Mouse (Mus musculus) left cerebral cortex, adult 11 months (tissue): Measurements from ENCODE around the gene Mmp24.
A peak's percentile ranks its signal among the peaks of the same experiment; 100 is the strongest.

ENCODE experiments used
- DNase-seq: peaks from one replicate; pipeline ENCODE4 v3.0.0; 2022; ENCODE audit warnings: low spot score

Gene Mmp24

DNA sequence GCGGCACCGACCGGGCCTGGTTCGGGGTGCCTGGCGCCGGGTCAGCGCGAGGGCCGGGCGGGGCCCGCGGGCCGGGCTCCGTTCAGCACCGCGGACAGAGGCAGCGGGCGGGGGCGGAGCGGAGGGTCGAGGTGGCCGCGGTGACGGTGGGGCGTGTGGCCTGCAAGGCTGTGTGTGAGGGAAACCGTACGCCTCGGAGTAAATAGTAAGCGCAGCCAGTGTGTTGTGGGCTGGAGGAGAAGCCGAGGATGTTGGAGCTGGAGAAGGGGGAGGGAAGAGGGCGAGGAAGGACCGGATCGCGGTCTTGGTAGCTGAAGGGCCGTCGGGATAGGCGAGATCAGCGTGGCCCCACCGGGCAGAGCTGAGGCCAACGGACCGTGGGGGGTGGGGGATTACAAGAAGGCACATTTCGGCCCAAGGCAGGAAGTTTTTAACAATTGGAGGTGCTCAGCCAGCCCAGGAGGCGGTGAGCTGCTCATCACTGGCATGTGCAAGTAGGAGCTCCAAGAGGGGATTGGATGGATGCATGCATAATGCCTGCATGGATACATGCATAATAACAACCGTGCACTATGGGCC, 632 bp downstream of the Mmp24 start:
- no peak for DNase-seq

DNA sequence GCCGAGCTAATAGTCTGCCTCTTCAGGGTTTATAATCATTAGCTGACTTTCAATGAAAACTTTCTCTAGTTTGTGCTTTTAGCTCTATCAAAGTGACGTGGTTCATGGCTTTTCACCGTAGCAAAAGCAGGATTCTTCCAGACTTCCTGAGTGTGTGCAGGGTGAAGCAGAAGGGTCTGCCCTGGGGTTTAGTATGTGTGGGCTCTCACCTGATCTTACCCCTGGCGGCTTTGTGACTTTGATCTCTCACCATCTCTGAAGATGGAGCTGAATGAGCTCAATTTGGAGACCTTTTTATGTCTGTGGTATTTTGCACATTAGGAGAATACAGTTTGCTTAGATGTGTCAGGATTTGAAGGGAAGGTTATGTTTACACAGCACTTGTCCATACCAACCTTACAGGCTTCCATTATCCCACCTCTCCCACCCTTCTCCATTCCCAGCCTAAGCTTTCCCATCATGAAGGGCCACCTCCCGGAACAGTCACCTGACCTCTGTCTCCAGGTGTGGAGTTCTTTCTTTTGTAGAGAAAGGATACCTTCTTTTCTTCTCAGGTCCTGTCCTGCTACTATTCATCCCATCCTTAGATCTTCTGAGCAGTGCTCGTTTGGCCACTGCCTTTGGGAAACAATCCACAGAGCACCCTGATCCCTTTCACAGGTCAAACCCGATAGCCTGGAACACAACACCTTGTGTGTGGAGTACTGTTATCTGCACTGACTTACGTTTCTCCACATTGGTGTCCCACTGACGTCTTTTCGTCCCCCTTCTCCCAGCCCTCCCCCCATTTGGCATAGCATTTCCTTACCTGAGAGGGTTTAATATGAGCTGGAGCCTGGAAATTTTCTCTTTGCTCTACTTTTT, 1.9 kb downstream of the Mmp24 start:
- no peak for DNase-seq

DNA sequence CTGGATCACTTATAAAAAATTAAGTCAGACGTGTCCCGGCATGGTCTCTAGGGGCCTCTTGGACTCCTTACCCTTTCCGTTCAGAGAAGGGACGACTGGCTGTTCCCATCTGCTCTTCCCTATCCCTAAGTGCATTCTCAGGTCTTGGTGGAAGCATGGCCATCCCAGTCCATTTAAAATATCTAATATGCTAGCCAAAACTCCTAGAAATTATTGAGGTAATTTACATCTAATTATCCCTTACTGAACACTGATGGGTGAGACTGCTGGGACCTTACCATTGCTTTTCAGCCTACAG, 2.5 kb downstream of the Mmp24 start:
- no peak for DNase-seq

DNA sequence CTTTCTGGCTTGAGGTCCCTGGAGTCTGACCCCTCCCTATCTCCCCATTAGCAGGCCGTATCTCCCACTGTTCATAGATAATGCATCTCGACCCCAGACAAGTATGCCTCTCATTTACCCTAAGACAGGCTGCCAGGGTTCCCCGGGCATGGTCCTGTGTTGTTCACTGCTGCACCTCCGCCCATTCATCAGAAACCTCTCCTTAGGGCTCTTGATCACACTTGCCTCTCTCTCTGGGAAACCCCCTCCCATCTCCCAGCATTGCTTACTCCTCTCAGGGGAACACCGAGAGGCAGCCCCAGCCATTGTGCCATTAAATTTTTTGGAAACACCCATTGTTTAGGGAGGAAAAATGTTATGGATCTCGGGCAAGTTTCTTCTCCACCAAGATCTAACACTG, 2.9 kb downstream of the Mmp24 start:
- DNase-seq: no peak

DNA sequence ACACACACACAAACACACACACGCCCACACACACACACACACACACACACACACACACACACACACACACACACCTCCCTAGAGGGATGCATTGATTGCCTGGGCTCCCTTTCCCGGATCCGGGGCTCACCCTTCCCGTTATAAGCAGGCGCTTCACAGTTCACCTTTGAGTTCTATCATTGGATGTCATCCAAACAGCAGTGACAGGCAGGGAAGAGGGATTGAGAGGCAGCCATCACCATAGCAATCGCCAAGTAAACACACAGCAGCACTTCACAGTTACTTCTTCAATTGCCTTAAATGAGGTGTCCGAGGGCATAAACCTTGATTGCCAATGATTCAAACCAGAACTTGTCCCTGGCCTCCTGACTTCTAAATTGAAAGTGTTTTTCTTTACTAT, 3.9 kb downstream of the Mmp24 start:
- no peak for DNase-seq

DNA sequence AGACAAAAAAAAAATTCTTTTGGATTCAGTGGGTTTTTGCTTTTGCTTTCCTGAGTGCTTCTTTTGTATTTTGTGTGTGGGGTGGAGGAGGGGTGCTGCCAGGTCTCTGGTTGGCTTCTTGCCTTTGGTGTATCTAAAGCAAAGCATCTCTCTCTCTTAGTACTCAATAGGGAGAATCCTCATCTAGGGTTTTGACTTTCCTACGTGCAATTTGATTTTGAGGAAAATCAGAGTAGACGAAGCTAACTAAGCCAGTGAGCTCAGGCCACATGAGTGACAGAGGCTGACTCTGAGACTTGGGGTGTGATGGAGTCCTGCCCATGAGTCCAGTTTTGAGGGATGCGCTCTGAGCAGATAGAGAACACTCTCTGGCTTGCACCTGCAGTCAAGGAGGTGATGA, 4.4 kb downstream of the Mmp24 start:
- DNase-seq: no peak

DNA sequence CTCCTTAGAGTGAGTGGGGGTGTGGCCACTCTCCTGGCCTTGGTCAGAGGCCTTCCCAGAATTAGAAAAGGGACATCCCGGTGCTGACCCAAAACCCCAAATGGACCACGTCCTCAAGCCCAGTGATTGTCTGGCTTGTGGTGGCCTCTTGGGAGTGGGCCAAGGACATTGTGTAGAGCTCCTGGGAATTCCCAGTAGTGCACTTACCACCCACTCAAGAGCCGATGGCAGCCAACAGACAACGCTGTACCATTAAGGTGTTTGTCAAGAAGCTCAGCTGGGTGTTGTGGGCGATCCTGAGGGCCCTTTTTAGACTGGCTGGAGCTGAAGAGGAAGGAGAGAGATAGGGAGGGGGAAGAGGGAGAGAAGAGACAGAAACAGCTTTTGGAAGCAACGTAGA, 9.4 kb downstream of the Mmp24 start:
- DNase-seq: no peak

DNA sequence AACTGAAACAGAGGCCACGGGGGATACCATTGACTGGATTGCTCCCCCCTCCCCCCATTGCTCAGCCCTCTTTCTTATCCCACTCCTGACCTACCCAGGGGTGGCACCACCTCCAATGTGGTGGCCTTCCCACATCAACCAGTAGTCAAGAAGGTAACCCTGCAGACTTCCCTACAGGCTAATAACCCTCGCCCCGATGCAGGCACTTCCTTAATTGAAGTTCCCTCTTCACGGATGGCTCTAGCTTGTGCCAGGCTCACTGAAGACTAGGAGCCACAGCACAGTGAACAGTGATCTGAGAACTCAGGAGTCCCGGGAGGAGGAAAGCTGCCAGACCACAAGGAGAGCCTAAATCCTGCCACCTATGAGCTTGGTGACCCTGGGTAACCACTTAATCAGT, 11.8 kb downstream of the Mmp24 start:
- no peak for DNase-seq

DNA sequence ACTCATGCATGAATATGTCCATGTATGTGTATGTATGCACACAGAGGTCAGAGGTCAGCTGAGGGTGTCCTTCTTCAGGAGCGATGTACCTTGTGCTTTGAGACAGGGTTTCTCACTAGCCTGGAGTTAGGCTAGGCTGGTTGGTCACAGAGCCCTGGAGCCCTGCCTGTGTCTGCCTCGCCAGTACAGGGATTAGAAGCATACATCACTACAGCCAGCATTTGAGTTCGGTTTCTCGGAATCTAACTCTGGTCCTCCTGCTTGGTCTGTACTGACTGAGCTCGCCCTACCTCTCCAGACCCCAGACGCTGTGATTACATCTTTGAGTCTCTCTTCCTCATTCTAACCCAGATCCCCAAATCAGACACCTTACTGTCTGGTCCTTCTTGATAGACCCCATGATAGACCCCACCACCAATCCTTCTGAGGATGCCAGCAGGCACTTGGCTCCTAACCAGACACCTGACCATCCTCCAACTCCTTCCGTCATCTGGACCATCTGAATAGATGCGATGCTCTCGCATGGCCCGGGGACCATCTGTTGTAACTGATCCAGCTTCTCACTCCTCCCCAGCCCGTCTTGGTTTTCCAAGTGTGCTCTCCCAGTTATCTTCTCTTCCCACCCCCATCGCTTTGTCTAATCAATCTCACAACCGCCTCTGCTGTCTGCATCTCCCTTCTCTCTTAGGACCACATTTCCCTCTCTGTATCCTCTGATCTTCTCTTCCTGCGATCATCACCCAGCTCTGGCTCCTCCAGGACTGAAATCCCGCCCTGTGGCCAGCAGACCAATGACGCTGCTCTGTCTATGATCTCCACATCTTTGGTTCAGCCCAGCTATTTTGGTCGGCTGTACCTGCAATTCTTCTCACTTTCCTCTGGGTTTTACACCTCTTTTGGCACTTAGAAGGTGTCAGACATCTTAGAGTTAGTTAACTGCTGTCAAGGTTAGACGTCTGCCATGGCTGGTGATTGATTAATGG, 13.1 kb downstream of the Mmp24 start:
- no peak for DNase-seq

DNA sequence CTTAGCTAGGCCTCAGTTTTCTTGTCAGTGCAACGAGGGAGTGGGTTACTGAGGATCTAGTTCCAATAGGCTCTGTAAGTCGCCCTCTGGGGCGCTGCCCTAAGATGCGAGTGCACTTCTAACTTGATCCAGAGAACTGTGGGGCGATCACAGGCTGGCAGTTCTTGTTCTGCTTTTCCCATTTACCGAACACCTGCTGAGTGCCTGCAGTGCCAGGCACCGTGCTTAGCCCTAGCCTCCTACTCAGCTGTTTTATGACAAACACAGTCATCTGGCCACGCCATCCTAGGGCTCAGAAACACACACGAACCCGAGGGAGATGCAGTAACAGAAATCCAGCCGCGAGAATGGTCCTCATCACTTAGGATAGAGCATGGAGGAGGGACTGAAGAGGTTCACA, 17.8 kb downstream of the Mmp24 start:
- DNase-seq: no peak

DNA sequence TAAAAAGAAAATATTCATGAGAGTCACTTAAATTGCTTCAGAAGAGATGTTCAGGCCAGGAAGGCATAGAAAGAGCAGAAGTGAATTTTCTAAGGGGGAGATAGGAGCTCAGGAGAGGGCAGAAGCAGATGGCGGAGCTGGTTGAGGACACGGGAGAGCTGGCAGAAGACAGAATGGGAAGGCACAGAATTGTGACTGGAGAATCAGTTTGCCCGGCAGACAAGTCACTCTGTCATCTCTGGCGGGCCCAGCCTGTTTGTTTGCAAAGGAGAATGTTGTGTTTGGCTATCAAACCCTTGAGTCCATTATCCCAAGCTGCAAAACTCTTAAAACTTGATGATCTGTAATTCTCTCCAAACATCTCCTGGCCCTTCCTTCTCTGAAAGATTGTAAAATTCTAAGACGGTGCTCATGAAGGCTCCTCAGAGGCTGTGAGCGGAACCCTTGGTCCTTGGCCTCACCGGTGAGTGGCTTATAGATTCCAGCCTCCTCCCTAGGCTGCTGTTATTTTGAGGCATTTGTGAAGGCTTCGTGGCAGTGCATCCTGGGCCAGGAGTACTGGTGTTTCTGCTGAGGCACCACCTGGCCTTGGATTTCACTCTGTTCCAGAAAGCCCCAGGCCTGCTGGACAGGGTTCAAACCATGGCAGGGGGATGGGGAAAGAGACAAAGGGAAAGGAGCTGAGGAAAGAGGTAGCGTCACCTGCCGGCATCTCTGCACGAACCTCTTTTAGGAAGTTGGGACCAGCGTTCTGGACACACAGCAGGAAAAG, 19.7 kb downstream of the Mmp24 start:
- DNase-seq: no peak

DNA sequence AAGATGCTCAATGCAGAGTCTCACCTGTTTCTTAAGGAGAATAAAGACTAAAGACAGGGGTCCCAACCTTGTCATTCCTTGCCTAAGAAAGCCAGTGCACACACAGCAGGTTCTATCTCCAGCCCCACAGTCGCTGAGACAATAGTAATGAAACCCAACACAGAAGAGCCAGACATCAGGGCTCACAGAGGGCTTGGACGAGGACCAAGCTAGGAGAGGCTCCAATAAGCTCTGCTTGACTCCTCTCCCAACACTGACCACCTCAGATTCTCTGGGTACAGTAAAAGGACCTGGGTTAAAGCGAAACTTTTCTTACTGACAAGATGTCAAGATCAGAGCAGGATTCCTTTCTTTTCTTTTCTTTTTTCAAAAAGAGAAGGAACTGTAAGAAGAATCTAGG, 23.5 kb downstream of the Mmp24 start:
- no peak for DNase-seq

DNA sequence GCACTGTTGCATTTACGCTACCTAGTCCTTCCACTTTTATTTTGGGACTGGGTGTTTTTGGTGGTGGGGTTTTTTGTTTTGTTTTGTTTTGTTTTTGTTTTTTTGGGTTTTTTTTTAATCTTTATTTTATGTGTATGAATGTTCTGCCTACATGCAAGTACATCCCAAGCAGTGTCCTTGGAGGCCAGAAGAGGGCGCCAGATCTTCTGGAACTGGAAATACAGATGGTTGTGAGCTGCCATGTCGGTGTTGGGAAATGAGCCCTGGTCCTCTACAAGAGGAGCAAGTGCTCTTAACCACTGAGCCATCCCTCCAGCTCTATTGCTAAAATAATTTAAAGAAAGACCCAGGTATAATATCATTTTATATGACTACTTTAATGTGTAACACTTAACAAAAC, 27.6 kb downstream of the Mmp24 start:
- no peak for DNase-seq

DNA sequence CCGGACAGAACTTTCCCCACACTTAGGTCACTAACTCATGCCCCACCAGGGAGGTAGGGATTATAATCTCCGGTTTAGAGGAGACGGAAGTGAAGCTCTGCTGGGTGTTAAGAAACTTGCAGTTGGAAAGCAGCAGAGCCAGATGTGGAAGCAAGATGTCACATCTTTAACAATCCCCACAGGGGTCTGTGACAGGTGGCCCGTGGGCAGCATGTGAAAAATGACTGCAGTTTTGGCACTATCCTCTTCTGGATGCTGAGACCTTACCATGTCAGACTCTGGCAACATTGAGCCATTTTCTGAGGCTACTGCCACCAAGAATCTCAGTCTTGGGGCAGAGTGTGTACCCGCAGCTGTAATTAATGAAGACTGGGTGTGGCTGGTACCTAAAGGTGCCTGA, 28.9 kb downstream of the Mmp24 start:
- no peak for DNase-seq

DNA sequence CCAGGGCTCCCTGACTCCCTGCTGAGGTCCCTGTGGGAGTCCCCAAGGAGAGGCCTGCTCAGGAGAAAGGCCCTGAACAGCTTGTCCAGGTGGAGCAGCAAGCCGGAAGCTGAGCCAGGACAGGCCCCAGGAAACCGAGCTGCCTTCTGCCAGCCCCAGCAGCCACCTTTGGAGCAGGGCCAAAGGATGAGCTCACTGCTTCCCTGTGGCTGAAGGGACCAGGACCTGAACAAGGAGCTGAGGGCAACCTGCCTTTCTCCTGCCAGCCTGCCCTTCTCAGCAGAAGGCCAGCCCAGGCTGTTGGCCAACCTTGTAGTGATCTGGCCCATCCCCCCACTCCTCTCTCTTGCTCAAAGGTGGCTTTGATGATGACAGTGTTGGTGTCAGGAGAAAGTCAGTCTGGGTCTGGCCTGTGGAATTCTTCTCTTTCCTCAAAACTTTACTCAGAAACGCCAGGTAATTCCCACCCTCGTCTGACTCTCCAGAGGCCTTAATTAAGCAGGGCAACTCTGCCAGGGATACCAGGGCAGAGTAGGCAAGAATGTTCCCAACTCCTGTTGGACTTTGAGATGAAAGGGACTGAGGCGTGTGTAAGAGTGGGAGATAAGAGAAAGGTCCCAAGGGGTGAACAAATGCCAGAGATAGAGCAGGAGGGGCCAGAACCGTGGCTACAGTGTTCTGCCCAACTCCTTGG, 30.2 kb downstream of the Mmp24 start:
- no peak for DNase-seq

DNA sequence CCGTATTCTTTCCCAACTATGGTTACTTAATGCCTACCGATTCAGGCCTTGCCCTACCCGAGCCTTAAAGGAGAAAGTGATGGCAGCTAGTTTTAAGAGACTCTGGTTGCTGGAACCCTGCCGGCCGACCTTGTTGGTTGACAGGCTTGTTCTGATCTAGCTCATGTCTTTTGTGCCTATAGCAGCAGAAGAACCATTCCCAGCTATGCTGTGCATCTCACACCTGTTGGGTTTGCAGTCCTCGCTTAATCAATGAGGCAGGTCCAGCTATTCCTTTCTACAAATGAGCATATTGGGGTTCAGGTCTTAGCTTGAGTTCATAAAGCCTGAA, 30.7 kb downstream of the Mmp24 start:
- no peak for DNase-seq

DNA sequence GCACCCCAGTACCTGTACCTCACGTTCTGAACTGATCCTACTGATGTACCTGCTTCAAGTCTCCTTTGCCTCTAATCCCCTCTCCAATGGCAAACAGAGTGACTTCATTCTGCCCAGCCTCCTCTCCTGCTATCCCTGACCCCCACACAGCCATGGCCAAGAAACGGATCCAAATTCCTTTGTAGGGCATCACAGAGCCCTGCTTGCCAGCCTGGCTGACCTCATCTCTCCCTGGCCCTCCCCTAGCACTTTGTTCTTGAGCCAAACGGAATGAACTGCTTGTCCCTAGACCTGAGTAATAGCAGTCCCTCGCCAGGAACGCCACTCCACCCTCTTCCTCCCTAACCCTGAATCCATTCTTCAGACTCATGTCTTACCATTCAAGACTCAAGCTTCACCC, 31.4 kb downstream of the Mmp24 start:
- DNase-seq: no peak

DNA sequence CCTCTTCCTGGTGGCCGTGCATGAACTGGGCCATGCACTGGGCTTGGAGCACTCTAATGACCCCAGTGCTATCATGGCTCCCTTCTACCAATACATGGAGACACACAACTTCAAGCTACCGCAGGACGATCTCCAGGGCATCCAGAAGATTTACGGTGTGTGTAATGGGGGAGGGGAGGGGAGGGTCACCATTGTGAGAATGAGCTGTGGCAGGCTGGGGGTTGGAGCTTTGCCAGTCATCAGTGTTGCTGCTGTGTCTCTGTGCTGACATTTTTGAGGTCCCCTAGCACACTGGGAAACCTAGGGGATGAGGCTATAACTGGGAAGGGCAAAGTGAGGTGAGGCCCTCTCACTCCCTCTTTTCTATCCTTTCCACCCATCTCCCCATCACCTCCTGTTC, 32.3 kb downstream of the Mmp24 start:
- DNase-seq: no peak

DNA sequence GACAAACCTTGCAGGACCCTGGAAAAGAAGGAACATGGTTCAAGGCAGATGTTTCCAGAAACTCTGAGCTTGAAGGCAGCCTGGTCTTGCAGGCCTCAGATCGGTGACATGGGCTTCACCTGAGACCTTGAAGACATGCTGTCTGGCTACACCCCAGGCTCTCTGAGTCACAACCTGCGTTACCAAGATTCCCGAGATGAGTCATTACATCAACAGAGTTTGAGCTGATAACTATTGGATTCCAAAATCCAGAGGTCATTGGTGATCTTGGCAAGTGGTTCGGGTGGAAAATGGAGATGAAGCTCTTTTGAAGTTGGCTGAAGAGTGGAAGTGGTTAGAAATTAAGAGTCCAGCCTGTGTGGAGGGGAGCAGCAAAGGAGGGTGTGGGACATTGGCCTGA, 34.5 kb downstream of the Mmp24 start:
- no peak for DNase-seq

DNA sequence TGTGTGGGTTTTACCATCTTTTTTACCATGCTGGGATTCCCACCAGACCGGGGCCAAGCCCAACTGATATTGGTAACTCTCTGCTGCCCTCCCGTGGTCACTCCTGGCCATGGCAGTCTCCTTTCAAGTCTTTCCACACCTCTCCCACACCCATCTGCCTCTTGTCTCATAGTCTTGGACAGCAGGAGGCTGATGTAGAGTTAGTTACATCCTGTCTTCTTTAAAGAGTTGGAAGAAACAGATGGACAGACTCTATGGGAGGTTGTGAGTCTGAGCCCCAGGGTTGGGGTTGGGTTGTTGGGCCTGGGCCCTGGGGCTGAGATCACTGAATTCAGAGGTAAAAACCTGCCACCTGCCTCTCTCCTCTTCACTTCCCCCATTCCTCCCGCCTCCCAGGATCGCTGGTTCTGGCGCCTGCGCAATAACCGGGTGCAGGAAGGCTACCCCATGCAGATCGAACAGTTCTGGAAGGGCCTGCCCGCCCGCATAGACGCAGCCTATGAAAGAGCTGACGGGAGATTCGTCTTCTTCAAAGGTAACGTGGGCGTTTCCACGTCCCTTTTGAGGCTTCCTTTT, 36.8 kb downstream of the Mmp24 start:
- DNase-seq: peak; percentile 81

DNA sequence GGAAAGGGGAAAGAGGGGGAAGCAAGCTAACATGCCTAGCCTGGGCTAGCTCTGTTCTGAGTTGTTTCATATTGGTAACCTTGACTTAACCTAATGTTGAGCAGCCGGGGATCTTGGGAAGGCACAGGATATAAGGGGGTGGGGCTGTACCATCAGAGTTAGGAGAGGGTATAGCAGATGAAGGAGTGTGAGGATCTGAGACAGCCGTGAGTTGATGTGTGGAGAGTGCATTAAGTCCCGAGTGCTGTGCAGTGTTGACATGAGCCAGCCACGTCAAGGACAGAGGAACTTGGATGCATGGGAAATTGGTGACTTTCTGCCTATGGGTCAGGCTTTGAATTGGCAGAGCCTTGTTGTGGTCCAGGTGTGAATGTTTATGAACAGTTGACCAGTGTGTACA, 37.5 kb downstream of the Mmp24 start:
- no peak for DNase-seq
